7 mouse cellular contexts compared by ENCODE assay signal in genomic region chr9:102717886-102718643, GRCm38 (mm10). TPM values are rescaled to one million over a fixed set of nuclear protein-coding genes. Genes with fewer than 3 reads are reported as not detected.
DNase-seq lines count a peak whose midpoint lies in the region; ATAC-seq lines count a peak whose summit lies in the region.

No protein-coding gene starts in this region.

- peak; percentile 86 to 90 for DNase-seq in adrenal gland, postnatal 36 days
- peak; percentile 89 to 92 for DNase-seq in heart, adult 9 months (ENCODE audit: low spot score in 2 of 2)
- DNase-seq in kidney, adult 9 months = peak; percentile 92
- peak; percentile 93 for DNase-seq in midbrain, embryonic 14.5 days

- under 1% methylated on average over 52 of the region's 52 CpGs for WGBS in embryonic facial prominence, embryonic 12.5 days
- WGBS in limb, embryonic 13.5 days = under 1% methylated on average over 51 of the region's 52 CpGs
- under 1% methylated on average over 52 of the region's 52 CpGs for WGBS in midbrain, embryonic 14.5 days
- WGBS in stomach, embryonic 16.5 days = under 1% methylated on average over 52 of the region's 52 CpGs

- no peaks in the 10 kb centered on the region for H3K27me3 ChIP-seq in embryonic facial prominence, embryonic 12.5 days
- no peaks in the 10 kb centered on the region for H3K27me3 ChIP-seq in limb, embryonic 13.5 days
- H3K27me3 ChIP-seq in midbrain, embryonic 14.5 days (ENCODE audit: control insufficient read depth, insufficient read depth, low read length) = no peaks in the 10 kb centered on the region
- H3K27me3 ChIP-seq in stomach, embryonic 16.5 days (ENCODE audit: control insufficient read depth, insufficient read depth, low read length) = no peaks in the 10 kb centered on the region

- H3K4me3 ChIP-seq in embryonic facial prominence, embryonic 12.5 days = peak overlapping the region; percentile 87
- H3K4me3 ChIP-seq in limb, embryonic 13.5 days = peak overlapping the region; percentile 96
- H3K4me3 ChIP-seq in midbrain, embryonic 14.5 days (replicated peaks; ENCODE audit: low read depth, low read length) = peak overlapping the region; percentile 90
- H3K4me3 ChIP-seq in stomach, embryonic 16.5 days (replicated peaks; ENCODE audit: low read length) = peak overlapping the region; percentile 82

- no peaks in the 10 kb centered on the region for H3K9me3 ChIP-seq in embryonic facial prominence, embryonic 12.5 days
- H3K9me3 ChIP-seq in limb, embryonic 13.5 days = no peaks in the 10 kb centered on the region
- no peaks in the 10 kb centered on the region for H3K9me3 ChIP-seq in midbrain, embryonic 14.5 days (ENCODE audit: control insufficient read depth, low read length)
- no peaks in the 10 kb centered on the region for H3K9me3 ChIP-seq in stomach, embryonic 16.5 days (replicated peaks; ENCODE audit: control insufficient read depth, low read length)

- peaks cover 70% of the 10 kb centered on the region for H3K4me1 ChIP-seq in embryonic facial prominence, embryonic 12.5 days
- peaks cover 70% of the 10 kb centered on the region for H3K4me1 ChIP-seq in limb, embryonic 13.5 days
- H3K4me1 ChIP-seq in midbrain, embryonic 14.5 days (ENCODE audit: control insufficient read depth, insufficient read depth, low read length) = peaks cover 49% of the 10 kb centered on the region
- peaks cover 57% of the 10 kb centered on the region for H3K4me1 ChIP-seq in stomach, embryonic 16.5 days (ENCODE audit: control insufficient read depth, insufficient read depth, low read length)

- peak overlapping the region; percentile 95 for H3K9ac ChIP-seq in embryonic facial prominence, embryonic 12.5 days
- peak overlapping the region; percentile 99 for H3K9ac ChIP-seq in limb, embryonic 13.5 days
- peak overlapping the region; percentile 99 for H3K9ac ChIP-seq in midbrain, embryonic 14.5 days (replicated peaks; ENCODE audit: low read length)
- H3K9ac ChIP-seq in stomach, embryonic 16.5 days (ENCODE audit: low read length) = peak overlapping the region; percentile 91

- H3K27ac ChIP-seq in embryonic facial prominence, embryonic 12.5 days = peak overlapping the region; percentile 98
- peak overlapping the region; percentile 99 for H3K27ac ChIP-seq in limb, embryonic 13.5 days
- peak overlapping the region; percentile 98 for H3K27ac ChIP-seq in midbrain, embryonic 14.5 days (replicated peaks; ENCODE audit: low read depth, low read length)
- peak overlapping the region; percentile 96 for H3K27ac ChIP-seq in stomach, embryonic 16.5 days (ENCODE audit: low read length)

- peaks cover 28% of the 10 kb centered on the region for H3K36me3 ChIP-seq in embryonic facial prominence, embryonic 12.5 days
- H3K36me3 ChIP-seq in limb, embryonic 13.5 days = peaks cover 33% of the 10 kb centered on the region
- peaks cover 34% of the 10 kb centered on the region for H3K36me3 ChIP-seq in midbrain, embryonic 14.5 days (ENCODE audit: control insufficient read depth, insufficient read depth, low read length)
- peaks cover 15% of the 10 kb centered on the region for H3K36me3 ChIP-seq in stomach, embryonic 16.5 days (ENCODE audit: control insufficient read depth, insufficient read depth, low read length)

- peak overlapping the region; percentile 88 for H3K4me2 ChIP-seq in embryonic facial prominence, embryonic 12.5 days (replicated peaks)
- peak overlapping the region; percentile 74 for H3K4me2 ChIP-seq in limb, embryonic 13.5 days (replicated peaks)
- H3K4me2 ChIP-seq in midbrain, embryonic 14.5 days (ENCODE audit: low read length) = peak overlapping the region; percentile 70
- H3K4me2 ChIP-seq in stomach, embryonic 16.5 days (ENCODE audit: low read depth, low read length) = peak overlapping the region; percentile 94

- ATAC-seq in embryonic facial prominence, embryonic 12.5 days (ENCODE audit: insufficient number of reproducible peaks, insufficient read depth, low FRiP score, low TSS enrichment) = peak; percentile 23; the same call in 1 of the 2 replicates
- peak; percentile 24 for ATAC-seq in limb, embryonic 13.5 days (ENCODE audit: low FRiP score, low read depth)
- ATAC-seq in midbrain, embryonic 14.5 days (ENCODE audit: low FRiP score, low TSS enrichment) = peak; percentile 42
- peak; percentile 57 for ATAC-seq in stomach, embryonic 16.5 days (ENCODE audit: insufficient read depth, low FRiP score)

RNA-seq across cellular contexts. Expression of gene Amotl2, which starts 1.6 kb away (rescaled TPM):
- 100 to 1,000 TPM; 219 to 385 TPM for total RNA-seq in adrenal gland, postnatal 36 days (2021)
- 79.5 and 80.6 TPM in 2 replicates for polyA plus RNA-seq in embryonic facial prominence, embryonic 12.5 days (2016; fragmentation: Nextera tagmentation; extraction: Ambion mirVana)
- polyA plus RNA-seq in limb, embryonic 13.5 days (2015; fragmentation: Nextera tagmentation; extraction: Ambion mirVana) = 66.8 and 71.3 TPM in 2 replicates
- polyA plus RNA-seq in midbrain, embryonic 14.5 days (2014; fragmentation: Nextera tagmentation; extraction: Ambion mirVana) = 61.0 and 77.7 TPM in 2 replicates
- 21.1 and 26.3 TPM in 2 replicates for polyA plus RNA-seq in stomach, embryonic 16.5 days (2015; fragmentation: Nextera tagmentation; extraction: Ambion mirVana)

Comparison
In these comparisons a context has a peak if more than half of its experiments do, and no peak if none do; other contexts are left out.
1. Peak in every context shown above with its lines: DNase-seq, ATAC-seq, H3K4me3 ChIP-seq and H3K27ac ChIP-seq.